Mouse (Mus musculus) ES-Bruce4 (cell line): Measurements from ENCODE around the gene Oat. TPM values are rescaled to one million over a fixed set of nuclear protein-coding genes. Genes with fewer than 3 reads are reported as not detected.

ENCODE experiments used
- H3K27ac ChIP-seq: 2 replicates; pipeline ENCODE4 v1.5.1; 2012; ENCODE audit warnings: low read length, inconsistent platforms; ENCODE audit not compliant: insufficient read depth
- H3K27me3 ChIP-seq: 2 replicates; pipeline ENCODE4 v1.6.1; 2012; ENCODE audit warnings: mild to moderate bottlenecking, low read length, inconsistent platforms; ENCODE audit not compliant: control insufficient read depth, poor library complexity, insufficient read depth, severe bottlenecking
- H3K36me3 ChIP-seq: 2 replicates; pipeline ENCODE4 v1.6.1; 2012; ENCODE audit warnings: inconsistent platforms, mild to moderate bottlenecking, low read length, moderate library complexity; ENCODE audit not compliant: control insufficient read depth, poor library complexity, insufficient read depth, severe bottlenecking
- H3K4me1 ChIP-seq: one replicate; pipeline ENCODE4 v1.8.1; 2011; ENCODE audit warnings: low read length; ENCODE audit not compliant: control insufficient read depth, insufficient read depth
- H3K4me3 ChIP-seq: 2 replicates; pipeline ENCODE4 v1.5.1; 2011; ENCODE audit warnings: low read depth, mild to moderate bottlenecking, low read length
- H3K9ac ChIP-seq: 2 replicates; pipeline ENCODE4 v1.6.1; 2012; ENCODE audit warnings: low read depth, mild to moderate bottlenecking, inconsistent platforms; ENCODE audit not compliant: poor library complexity, severe bottlenecking
- H3K9me3 ChIP-seq: replicated peaks from 2 replicates; pipeline ENCODE4 v1.6.1; 2012; ENCODE audit warnings: mild to moderate bottlenecking, low read length, inconsistent platforms; ENCODE audit not compliant: control insufficient read depth, poor library complexity, insufficient read depth, severe bottlenecking
- CTCF ChIP-seq: IDR thresholded peaks from one replicate; pipeline ENCODE4 v1.8.1; 2011; ENCODE audit warnings: low read depth, low read length
- EP300 ChIP-seq: IDR thresholded peaks from 2 replicates; pipeline ENCODE4 v1.6.1; 2011; ENCODE audit warnings: low read depth, low read length; ENCODE audit not compliant: insufficient read depth
- POLR2A ChIP-seq: IDR thresholded peaks from one replicate; pipeline ENCODE4 v1.8.1; 2011; ENCODE audit warnings: low read length; ENCODE audit not compliant: insufficient read depth
- polyA plus RNA-seq: library from polyadenylated mRNA; stranded (reverse); fragments of >200 nt; gene quantifications from 2 replicates; pipeline ENCODE4 v1.2.4, GENCODE M21; 2011; ENCODE audit warnings: low read depth; ENCODE audit not compliant: missing spikeins, insufficient read depth, insufficient read length

The Oat gene
- polyA plus RNA-seq, 1 experiment, result 38.8 TPM

DNA sequence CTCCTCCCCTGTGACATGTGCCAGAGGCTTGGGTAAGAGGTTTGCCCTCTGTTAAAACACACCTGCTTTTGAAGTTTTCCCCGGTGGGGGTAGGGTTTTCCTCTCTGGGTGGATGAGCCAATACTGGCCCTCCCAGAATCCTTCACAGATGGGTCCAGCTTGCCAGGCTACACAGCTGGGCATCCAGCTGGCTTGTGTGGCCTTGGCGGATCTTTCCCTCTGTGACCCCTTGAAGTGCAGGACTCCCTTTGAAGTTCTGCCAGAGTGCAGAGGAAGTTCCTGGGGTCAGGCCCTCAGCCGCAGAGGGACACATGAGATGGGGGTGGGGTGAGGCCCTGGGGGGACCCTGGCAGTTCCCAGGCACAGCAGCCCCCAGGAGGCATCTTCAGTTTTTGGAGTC, 39.1 kb upstream of the Oat start:
- no peak overlapping the region for H3K4me3 ChIP-seq
- H3K4me1 ChIP-seq, result peaks cover 8% of the 10 kb centered on the region
- TF ChIP-seq POLR2A (no peak), CTCF (no peak), EP300 (peak; percentile 74)
- no peaks in the 10 kb centered on the region for H3K36me3 ChIP-seq
- H3K27me3 ChIP-seq, result no peaks in the 10 kb centered on the region
- no peaks in the 10 kb centered on the region for H3K9me3 ChIP-seq
- H3K27ac ChIP-seq, result no peak overlapping the region
- H3K9ac ChIP-seq, result no peak overlapping the region

- no peak overlapping the region for H3K9ac ChIP-seq
- no peak overlapping the region for H3K27ac ChIP-seq
- no peaks in the 10 kb centered on the region for H3K27me3 ChIP-seq
These were observed 35.3 kb upstream of the Oat start for GRCm38 (mm10) chr7:132611530-132611929.

DNA sequence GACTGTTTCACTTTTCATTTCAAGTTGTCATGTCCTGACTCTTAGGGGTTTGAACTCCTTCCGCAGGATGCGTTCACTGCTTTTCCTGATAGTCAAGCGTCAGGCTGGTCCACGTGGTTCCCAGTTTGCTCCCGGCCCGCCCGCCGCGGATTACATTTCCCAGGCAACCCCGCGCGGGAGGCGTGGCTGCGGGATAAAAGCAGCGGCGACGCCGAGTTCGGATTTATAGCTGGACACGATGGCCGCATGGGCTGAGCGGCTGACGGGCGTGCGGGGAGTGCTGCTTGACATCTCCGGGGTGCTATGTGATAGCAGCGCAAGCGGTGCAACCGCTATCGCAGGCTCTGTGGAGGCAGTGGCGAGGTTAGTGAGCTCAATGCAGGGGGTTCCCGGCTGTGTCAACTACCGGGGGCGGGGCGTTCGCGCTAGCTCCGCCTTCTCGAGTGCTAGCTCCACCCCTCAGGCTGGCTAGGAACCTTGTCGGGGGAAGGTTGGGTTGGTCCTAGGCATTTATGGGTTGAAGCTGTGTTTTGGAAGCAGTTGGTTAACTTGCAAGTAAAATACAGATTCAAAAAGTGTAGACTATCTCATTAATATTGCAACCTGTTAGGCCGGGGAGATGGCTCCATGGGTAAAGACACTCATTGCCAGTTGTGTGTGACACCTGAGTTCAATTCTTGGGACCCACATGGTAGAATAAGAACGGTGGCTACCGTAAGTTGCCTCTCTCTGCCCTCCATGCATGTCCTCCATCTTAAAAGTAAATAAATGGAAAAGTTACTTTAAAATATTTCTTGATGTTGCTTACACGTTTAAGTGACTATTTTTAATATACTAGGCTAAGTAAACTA, 34.5 kb upstream of the Oat start, which contains the start of gene Lhpp:
TSS of gene Lhpp (plus strand) at position 171 of the 851 bp plus-strand sequence.
- H3K27me3 ChIP-seq, result no peaks in the 10 kb centered on the region

More at GRCm38 (mm10) chr7:132611530-132611929, 35.3 kb upstream of the Oat start:
- H3K9me3 ChIP-seq, result no peaks in the 10 kb centered on the region
- H3K4me3 ChIP-seq, result no peak overlapping the region
- H3K36me3 ChIP-seq, result no peaks in the 10 kb centered on the region
- peaks cover 5% of the 10 kb centered on the region for H3K4me1 ChIP-seq
- TF ChIP-seq CTCF, result no peak
- no peak for TF ChIP-seq POLR2A
- no peak for TF ChIP-seq EP300

GRCm38 (mm10) chr7:132608316-132609020, 32.3 kb upstream of the Oat start:
- Histone ChIP-seq H3K4me3 (no peak overlapping the region), H3K27me3 (peaks cover 2% of the 10 kb centered on the region), H3K4me1 (no peaks in the 10 kb centered on the region), H3K9ac (no peak overlapping the region), H3K9me3 (no peaks in the 10 kb centered on the region), H3K36me3 (no peaks in the 10 kb centered on the region), H3K27ac (no peak overlapping the region)
- TF ChIP-seq CTCF (no peak), POLR2A (no peak), EP300 (no peak)

More for the DNA sequence above, 34.5 kb upstream of the Oat start, which contains the start of gene Lhpp:
- peak within 1 kb of the TSS; percentile 75 for H3K4me3 ChIP-seq
- TF ChIP-seq POLR2A (no peak), CTCF (no peak), EP300 (no peak)
- no peaks in the 10 kb centered on the region for H3K36me3 ChIP-seq
- H3K27ac ChIP-seq, result no peak within 1 kb of the TSS
- H3K9me3 ChIP-seq, result no peaks in the 10 kb centered on the region
- H3K9ac ChIP-seq, result no peak within 1 kb of the TSS
- no peaks in the 10 kb centered on the region for H3K4me1 ChIP-seq

DNA sequence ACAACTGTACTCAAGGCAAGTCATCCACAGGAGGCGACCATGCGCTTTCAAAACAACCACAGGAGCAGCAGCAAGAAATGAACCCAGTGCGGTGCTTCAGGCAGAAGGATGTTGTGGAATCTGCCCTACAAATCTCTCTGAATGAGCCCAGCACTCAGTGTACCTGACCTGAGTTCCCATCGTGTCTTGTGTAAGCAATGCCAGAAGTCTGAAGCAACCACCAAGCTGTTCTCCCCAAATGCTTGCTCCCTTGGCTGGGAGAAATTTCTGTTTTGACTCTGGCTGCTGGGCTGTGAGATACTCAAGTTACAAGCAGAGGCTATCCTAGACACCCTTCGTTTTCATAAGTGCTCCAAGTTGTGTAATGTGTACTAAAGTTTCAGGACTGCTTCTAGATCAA, 29.5 kb upstream of the Oat start:
- Histone ChIP-seq H3K9ac (no peak overlapping the region), H3K27ac (no peak overlapping the region), H3K4me3 (no peak overlapping the region), H3K9me3 (no peaks in the 10 kb centered on the region), H3K4me1 (no peaks in the 10 kb centered on the region), H3K36me3 (no peaks in the 10 kb centered on the region), H3K27me3 (peaks cover 4% of the 10 kb centered on the region)
- TF ChIP-seq EP300, result no peak

DNA sequence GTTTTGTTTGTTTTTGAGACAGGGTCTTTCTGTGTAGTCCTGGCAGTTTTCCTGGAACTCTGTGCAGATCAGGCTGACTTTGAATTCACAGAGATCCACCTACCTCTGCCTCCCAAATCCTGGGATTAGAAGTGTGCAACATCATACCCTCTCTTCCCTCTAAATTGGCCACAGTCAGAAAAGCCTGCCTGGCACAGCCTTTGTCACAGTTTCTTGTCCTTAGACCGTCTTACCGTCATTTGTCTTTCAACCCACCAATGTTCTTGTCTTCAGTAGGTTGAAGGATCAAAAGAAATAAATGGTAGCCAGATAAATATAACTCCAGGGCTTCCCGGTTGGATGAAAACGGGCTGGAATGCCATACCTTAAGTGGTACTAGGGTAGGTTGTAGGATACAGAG, 28.5 kb upstream of the Oat start:
- no peak overlapping the region for H3K27ac ChIP-seq
- H3K27me3 ChIP-seq, result peaks cover 4% of the 10 kb centered on the region
- TF ChIP-seq POLR2A, result no peak
- no peak for TF ChIP-seq EP300
- no peak for TF ChIP-seq CTCF
- H3K4me3 ChIP-seq, result no peak overlapping the region
- no peaks in the 10 kb centered on the region for H3K4me1 ChIP-seq
- no peaks in the 10 kb centered on the region for H3K9me3 ChIP-seq
- H3K36me3 ChIP-seq, result no peaks in the 10 kb centered on the region
- H3K9ac ChIP-seq, result no peak overlapping the region
